Mouse (Mus musculus) gastrocnemius, postnatal 4 days (tissue): Measurements from ENCODE around the gene Rab5if. TPM values are rescaled to one million over a fixed set of nuclear protein-coding genes. Genes with fewer than 3 reads are reported as not detected.
A peak's percentile ranks its signal among the peaks of the same experiment; 100 is the strongest.
"Not testable (repeated sequence)": the region's sequence is repeated elsewhere in the genome, so short reads cannot be mapped to it uniquely, and the experiment has no call there.

Experiments used
- DNase-seq, 2 experiments: peaks; one replicate each; pipeline ENCODE4 v3.0.0; 2021 to 2022; ENCODE audit warnings: low spot score in 2 of 2, mixed read lengths in 2 of 2
- total RNA-seq, 2 experiments: library from RNA; stranded (reverse); gene quantifications; 2 replicates each; pipeline ENCODE4 v1.2.3; 2021

Gene Rab5if
- total RNA-seq, 2 experiments from 2014 or later = 70.6 to 75.5 TPM

DNA sequence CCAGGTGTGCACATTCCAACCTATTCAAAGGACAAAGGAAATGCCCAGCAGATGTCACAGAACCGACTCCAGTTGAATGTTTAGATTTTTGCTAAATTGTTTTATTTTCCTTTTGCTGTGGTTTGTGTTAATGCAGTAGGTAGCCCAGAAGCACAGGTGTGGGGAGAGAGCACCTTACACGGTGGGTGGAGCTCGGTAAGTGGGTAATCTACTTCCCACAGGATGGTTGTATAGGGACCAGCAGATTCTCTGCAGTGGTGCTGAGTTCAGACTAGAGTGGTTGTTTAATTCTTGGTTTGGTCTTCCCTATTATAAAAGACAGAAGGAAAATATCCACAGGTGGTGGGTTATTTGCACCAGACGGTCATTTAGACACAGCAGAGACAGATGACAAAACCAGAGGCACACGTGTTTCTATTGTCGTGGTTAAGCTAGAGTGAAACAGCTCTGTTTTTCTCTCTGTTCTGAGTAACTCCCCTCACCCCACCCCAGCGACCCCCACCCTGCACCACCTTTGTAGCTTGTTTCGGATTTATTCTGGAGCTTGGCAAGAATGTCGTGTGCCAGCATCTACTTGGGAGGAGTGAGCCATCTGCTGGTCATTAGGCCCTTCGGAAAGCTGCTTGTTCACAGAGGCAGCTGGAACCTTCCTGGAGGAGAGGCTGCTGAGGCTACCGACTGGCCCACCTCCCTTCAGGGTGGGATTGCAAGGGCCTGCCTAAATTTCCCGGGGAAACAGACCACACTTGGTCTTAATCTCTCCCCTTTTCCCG lies 8.7 kb upstream of the Rab5if start:
- not testable (repeated sequence) for DNase-seq

DNA sequence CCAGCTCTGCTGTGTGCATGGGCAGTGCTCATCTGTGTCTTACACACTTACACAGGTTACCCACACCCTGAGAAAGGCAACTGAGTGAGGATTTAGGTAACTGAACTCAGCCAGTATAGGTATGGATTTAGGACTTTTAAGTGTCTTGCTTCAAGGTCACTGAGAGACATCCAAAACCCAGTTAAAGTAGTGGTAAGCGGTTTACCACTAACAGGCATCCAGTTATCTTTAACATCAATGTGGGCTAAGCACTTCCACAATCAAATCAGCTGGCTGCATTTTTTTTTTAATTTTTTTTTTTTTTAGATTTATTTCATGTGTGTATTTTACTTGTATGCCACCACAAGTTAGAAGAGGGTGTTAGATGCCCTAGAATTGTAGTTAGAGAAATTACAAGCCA lies 6.6 kb upstream of the Rab5if start:
- DNase-seq = no peak

DNA sequence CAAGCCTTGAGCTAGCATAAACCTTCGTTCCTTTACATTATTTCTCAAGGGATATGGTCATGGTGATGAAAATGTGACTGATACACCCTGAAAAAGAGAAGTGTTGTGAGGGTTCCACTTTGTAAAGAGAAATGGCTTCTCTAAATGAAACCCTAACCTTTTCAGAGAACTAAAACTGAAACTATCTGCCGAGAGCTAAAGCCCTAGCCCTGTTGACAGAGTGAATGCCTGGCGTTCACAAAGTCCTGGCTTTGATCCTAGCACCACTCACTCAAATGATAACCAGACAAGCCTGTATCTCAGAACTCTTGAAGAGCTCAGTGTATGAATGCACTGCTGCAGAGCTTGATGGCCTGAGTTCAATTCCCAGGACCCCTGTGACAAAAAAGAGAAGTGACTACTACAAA lies 5.5 kb upstream of the Rab5if start:
- DNase-seq = no peak

DNA sequence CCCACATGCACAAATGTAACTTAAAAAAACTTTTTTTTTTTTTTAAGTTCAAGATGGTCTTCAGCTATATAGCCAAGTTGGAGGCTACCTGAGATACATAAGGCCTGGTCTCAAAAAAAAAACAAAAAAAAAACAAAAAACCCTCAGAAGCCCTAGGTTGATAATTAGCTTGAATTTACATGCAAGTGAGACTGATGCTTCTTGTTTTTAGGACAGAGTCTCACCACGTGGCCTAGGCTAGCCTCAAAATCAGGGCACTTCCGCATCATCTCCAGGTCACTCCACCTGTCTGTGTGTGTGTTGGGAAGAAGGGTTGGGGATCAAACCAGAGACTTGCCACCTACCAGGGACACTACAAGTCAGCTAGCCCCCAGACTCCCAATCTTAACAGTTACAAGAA lies 5.1 kb upstream of the Rab5if start, which contains the start of gene 4930518I15Rik:
4930518I15Rik (minus strand) TSS at position 112 of the 400 bp plus-strand sequence.
- DNase-seq = no peak

DNA sequence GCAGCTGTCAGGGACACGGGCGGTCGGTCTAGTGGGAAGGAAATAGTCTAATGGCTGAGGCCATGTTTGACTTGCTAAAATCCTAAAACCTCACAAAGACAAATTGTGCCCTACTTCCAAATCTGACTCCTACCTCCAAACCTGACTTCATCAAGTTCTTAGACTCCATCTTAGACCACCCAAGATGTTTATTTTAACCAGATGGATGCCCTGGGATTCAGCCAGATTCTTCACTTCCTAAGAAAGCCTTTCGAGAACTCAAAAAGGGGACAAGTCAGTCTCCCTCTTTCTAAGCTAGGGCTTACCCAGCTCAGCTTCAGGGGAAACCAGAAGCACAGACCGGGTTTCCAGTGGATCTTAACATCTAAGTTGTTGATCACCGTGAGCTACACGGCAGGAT lies 4.3 kb upstream of the Rab5if start:
- DNase-seq = no peak

DNA sequence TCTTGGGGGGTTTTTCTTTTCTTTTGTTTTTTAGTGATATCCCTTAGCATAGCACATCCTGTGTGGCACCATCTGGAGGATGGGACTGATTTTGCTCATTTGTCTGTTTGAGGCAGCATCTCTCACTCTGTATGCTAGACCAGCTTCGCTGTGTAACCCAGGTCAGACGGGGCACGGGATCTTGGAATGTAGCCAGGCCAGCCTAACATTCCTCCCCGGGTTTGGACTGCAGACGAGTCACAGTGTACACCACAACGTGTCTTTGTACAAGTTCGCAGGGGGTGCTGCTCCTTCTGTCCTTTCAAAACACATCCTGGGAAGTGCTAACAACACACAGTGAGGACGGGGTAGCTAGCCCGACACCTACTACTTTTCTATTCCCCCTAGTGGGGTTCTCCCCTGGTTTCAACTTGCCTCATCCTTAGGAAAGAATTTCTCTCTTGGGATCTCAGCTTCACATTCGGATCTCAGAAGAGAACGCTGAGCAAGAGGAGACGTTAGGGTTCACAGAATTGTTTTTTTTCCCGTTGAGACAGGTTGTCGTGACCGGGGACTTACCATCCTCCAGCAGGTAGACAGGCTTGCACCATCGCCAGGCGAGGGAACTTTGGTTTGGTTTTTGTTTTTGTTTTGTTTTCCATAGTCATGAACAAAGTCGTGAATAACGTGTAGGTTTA lies 749 bp upstream of the Rab5if start:
- peak in 1 of 2 experiments; percentile 21 for DNase-seq

DNA sequence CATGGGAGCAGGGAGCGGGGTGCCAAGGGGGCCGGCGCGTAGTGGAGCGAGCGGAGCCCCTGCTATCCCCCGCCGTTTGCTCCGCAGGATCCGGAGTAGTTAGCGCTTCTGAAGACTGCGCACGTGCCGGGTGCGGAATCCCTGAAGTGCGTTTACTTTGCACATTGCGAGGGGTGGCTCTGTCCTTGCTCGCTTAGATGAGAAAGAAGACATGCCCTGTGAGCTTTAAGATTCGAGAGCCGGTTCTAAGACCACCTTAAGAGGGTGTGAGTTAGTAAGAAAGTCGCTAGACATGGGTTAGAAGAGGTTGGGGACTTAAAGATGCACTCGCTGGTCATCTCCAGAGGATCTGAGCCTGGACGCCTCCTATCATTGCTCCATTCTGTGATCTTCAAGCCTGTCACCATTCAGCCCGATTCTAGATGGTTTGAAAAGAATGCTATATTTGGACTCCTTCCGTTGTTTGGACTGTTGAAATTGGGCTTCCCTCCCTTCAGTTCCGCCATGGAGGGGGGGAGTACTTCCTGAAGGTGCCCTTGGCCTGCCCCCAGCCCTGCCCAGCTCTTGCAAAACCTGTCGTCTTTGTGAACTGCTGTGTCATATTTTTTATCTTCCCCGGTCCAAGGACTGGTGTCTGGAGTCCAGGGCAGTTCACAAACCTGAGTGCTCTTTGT lies 696 bp downstream of the Rab5if start:
- DNase-seq = peak in 1 of 2 experiments; percentile 26

DNA sequence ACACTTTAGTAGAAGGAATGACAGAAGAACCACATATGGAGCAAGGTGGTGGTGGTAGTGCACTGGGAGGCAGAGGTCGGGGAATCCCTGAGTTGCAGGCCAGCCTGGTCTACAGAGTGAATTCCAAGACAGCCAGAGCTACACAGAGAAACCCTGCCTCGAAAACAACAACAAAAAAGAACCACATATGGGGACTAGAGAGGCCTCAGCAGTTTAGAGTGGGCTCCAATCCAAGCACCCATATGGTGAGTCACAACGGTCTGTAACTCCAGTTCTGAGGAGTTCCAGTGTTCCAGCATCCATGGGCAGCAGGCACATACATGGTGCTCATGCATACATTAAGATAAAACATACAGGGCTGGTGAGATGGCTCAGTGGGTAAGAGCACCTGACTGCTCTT lies 1.6 kb downstream of the Rab5if start:
- DNase-seq = no peak

DNA sequence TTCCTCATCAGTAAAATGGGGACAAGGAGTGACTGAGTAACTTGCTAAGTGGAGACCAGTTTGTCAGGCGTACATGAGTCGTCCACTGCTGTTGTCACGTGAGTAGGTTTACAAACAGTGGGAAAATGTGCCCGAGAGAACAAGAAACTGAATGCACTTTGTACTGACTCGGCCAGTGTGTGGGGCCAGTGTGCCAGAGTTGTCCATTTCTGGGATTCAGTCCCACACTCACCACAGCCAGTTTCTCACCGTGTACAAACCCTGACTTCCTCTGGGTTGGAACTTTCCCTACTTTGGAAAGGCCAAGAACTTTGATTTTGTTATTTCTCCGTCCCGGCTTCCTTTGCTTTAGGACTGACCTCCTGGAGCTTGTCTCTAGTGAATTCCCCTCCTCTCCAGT lies 6.1 kb downstream of the Rab5if start:
- DNase-seq = no peak

DNA sequence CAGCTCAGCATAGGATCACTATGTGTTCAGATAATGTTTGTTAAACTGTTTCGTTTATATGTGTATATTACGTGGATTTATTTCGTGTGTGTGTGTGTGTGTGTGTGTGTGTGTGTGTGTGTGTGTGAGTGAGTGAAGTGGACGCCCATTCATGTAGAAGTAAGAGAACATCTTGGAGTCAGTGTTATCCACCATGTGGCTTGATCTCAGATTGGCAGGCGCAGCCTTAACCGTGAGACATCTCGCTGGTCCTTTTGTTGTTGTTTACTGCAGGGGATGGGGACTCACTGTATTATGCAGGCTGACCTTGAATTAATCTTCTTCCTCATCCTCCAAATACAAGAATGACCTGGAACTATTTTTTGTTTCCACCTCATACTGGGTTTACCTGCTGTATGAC lies 6.6 kb downstream of the Rab5if start:
- DNase-seq = no peak

DNA sequence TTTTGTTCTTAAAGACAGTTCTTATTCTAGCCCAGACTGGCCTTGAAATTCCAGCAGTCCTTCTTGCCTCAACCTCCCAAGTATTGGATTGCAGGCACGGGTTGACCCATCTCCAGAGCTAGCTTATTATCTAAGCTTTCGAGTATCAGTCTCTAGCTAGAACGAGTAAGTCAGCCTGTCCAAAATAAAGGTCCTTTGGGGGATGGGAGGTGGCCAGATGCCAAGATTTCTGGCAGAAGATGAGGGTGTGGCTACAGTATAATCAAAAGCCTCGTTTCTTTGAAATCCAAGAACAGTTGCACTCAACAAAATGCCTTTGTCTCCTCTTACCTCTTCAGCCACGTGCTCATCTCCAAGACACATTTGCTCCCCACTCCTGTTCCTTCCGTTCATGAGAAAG lies 7.6 kb downstream of the Rab5if start:
- DNase-seq = peak in 1 of 2 experiments; percentile 26

DNA sequence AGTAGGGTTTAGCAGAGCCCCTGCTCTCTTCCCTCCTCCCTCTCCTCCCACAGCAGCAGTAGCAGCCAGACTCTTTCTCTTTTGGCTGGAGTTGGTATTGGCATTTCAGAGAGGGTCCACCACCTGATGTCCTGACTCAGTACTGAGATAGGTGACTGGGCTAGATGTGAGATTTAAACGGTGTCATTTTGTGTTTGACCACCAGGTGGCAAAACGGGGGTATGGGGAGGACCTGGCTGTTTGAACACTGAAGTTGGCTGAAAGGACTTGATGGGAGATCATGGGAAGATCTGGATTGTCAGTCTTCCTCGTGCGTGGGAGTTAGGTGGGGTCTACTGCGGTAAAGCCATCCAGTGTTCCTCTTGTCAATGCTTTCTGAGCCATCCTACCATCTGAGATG lies 10.7 kb downstream of the Rab5if start:
- DNase-seq = peak in 1 of 2 experiments; percentile 43

DNA sequence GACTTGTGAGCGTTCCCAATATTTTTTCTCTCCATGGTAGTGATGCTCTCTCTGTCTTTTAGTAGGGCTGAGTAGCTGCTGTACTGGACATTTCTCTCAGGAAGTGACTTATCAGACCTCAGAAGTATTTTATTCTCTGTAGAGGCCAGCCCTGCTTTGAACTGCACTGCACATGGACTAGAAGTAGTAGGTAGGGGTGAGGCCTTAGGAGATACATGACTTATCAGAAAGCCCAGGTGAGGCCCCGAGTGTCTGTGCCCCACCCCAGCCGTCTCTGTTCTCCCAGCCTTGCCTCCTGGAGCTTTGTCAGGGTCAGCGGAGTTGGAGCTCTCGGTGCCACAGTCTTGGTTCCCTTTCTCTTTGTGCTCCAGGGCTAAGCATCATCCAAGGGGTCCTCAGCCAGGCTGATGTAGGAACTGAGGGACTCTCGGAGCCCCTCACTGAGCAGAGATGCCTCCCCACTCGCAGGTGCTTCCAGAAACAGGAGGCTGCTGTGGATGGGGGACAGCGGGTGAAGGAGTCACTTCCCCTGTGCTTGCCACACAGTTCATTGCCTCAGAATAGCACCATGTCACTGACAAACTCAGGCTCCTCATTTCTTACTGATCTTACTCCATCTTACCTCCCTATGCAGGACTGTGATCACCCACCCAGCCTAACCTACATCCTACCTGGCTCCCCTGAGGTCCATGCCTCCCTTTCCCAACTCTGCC lies 11.3 kb downstream of the Rab5if start:
- no peak for DNase-seq

DNA sequence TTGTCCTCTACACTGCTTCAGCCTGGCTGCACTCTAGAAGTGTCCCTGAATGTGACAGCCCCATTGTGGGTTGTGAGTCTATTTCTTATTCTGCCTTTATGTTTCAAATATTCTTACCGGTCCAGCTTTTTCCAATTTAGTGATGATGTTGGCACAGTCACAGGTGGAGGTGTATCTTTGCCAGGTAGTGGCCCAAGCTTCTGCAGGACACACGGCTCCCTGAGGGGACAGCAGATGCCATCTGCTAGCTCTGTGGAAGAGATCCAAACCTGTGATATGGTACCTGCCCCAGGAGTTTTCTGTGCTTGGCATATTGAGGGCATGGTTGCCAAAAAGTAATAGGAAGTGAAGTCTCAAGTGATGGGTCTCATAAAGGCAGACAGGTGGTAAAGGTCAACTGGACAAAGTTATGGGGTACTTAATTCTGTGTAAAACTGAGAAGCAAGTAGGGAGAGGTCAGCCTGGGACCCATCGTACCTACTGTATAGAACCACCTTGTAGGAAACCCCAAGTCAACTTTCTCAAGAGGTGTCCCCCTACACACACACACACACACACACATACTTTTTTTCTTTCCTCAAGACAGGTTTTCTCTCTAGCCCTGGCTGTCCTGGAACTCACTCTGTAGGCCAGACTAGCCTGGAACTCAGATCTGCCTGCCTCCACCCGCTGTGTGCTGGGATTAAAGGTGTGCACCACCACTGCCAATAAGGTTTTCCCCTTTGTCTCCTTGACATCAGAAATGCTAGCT lies 12.0 kb downstream of the Rab5if start:
- no peak for DNase-seq

DNA sequence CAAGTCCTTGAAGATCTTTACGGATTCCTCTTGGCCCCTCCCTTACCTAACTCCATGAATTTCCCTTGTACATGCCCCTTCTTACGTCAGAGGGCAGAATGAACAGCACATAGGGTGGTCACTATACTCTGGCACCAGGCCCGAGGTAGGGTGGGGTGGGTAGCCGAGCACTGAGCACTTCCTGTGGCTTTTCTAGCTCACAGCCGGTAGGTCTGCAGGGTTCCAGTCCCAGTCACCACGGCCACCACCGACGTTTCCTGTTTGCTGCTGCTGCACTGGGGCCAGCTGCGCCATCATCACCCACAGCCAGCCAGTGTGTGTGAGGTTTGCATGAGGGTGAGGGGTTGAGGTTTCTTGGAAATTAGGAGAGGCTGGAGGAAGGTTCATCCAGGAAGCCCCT lies 14.8 kb downstream of the Rab5if start:
- no peak for DNase-seq

DNA sequence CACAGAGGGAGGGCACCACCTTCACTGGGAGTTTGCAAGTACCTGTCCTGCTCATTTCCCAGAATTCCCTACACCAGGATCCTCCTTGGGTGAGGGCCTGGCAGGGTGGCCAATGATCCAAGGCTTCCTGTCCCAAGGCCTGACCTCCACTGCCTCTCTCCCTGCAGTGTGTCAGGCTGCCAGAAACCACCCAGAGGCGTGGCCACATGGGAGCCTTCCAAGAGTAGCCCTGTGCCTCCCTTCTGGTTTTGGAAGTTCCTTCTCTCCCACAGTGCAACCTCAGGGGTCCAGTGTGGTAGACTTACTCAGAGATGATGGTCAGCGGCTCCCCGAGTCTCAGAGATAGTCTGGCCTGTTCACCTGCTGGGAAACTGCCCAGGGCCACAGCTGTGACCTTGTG lies 16.6 kb downstream of the Rab5if start:
- DNase-seq = no peak

DNA sequence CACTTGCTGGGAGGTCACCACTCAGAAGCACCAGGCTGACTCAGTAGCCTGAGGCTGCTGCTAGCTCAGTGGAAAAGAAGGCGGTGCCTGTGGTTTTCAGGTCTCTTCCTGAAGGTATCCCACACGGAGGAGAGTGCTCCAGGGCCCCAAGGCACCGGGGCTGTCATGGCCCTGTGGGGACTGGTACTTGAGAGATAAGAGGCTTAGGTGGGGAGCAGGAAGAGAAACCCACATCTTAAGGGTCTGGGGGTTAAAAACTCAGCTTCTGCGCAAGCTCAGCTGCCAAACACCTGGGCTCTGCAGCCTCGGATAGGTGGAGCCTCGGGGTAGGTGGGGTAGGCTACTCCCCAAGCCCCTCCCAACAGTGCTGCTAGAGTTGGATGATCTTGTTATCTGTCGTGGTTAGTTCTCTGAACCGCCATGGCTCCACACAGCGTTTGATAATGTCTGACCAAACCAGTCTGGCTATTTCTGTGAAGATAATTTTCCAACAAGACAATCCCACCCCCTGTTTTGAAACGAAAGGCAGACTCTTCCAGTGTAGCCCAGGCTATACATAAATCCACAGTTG lies 19.6 kb downstream of the Rab5if start:
- no peak for DNase-seq

DNA sequence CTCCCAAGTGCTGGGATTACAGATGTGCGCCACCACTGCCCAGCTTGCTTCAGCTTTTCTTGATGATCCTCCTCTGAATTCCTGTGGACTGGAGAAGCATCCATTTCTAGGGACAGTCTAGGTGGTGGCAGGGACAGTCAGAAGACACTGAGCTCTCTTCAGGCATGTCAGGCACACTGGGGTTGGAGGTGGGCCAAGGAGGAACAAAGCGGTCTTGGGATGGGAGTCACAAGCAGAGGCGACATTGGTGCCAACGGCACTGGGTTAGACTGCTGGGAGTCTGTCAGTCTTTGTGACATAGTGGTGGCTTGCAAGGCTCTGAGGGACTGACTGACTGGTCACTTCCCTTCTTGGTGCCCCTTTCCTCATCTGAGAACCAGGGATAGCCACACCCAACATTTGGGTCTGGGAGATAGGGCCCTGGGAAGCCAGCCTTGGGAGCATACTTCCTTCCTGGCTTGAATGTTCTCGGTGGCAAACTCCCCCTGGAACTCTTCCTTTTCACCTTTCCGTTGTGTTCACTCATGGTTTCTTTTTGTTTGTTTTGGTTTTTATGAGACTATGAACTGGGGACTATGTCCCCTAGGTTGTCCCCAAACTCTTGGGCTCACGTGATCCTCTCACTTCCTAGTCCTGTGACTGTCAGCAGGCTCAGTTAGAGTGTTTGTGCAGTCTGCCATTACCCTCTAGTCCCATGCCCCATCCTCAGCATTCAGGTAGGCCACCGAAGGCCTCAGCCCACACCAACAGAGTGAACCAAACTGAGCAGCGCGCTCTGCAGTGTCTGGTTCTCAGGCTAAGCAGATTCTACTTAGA lies 21.7 kb downstream of the Rab5if start:
- no peak for DNase-seq

DNA sequence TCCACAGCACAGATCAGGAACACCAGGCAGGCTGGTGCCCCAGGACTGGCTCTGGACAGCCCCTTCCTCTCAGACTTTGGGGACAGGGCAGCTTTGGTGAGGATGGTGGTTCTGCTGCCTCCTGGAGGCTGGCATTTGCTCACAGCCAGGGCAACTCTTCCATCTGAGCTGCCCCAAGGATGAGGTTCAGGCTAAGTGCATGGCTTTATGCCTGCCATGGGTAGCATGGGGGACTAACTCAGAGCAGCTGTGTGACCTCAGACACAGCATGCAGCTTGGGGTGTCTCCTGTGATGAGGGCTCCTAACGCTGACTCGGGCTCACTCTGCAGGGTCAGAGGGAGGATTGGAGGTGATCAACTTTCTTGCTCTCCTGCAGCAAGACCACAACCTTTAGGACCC lies 22.7 kb downstream of the Rab5if start:
- DNase-seq = not testable (repeated sequence)
